Mouse (Mus musculus) ES-E14 (cell line): ENCODE results near the gene Dlec1.

Experiments used
- CHD2 ChIP-seq: IDR thresholded peaks from 2 replicates; pipeline ENCODE4 v1.6.1; 2014; ENCODE audit warnings: mild to moderate bottlenecking, low read depth, low read length, inconsistent platforms
- HCFC1 ChIP-seq: IDR thresholded peaks from 2 replicates; pipeline ENCODE4 v1.6.1; 2012; ENCODE audit warnings: low read length, inconsistent platforms, borderline replicate concordance; ENCODE audit not compliant: insufficient read depth
- MAFK ChIP-seq: IDR thresholded peaks from 2 replicates; pipeline ENCODE4 v1.6.1; 2014; ENCODE audit warnings: mild to moderate bottlenecking, low read depth, low read length, inconsistent platforms; ENCODE audit not compliant: insufficient read depth

DNA sequence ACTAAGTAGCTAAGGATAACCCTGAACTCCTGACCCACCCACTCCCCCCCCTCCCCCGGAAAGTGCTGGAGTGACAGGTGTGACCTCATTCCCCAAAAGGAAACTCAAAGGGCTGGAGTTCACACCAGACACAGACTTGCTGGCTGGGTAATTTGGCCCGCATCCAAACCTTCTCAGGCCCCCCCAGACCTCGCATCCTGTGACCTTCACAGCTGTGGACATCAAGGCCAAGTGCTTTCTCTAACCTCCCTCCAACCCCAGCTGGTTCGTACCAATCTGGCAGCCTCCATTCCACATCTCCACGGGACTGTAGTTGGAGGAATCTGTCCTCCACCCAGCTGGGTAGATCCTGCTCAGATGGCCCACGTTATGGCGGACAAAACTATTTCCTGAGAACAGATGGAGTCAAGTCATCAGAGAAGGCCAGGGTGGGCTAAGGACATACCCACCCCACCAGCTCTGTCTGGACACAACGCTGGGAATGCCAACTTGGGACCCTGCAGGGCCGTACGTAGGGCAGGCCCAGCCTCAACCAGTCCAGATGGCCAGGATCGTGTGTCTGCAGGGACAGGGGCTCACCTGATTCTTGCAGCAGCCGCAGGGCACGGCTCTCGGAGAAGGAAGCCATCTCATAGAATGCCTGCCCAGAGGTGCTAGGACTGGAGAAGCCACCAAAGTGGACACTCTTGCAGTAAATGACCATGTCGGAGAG lies 28.9 kb upstream of the Dlec1 start:
- TF ChIP-seq HCFC1 (no peak), MAFK (no peak), CHD2 (no peak)
